Mouse (Mus musculus): ENCODE data around the gene Mre11a. TPM values are rescaled to one million over a fixed set of nuclear protein-coding genes. Genes with fewer than 3 reads are reported as not detected.

Gene Mre11a
- polyA plus RNA-seq (2012; rRNA removed; ENCODE audit: low replicate concordance): 0.69 and 1.2 TPM in 2 replicates

GRCm38 (mm10) chr9:14784039-14785002, at the start of gene Mre11a, which contains the start of gene Ankrd49:
Gene Mre11a, plus strand, starts transcription at chr9:14784654.
Gene Ankrd49, minus strand, starts transcription at chr9:14784856.

GRCm38 (mm10) chr9:14740151-14740924, 44.1 kb upstream of the Mre11a start, which contains the start of gene Piwil4:
Gene Piwil4, minus strand, starts transcription at chr9:14740733.

GRCm38 (mm10) chr9:14752001-14752522, 32.4 kb upstream of the Mre11a start, which contains the start of gene Fut4:
Gene Fut4, minus strand, starts transcription at chr9:14752393.

GRCm38 (mm10) chr9:14770803-14771471, 13.5 kb upstream of the Mre11a start, which contains the start of gene 1700012B09Rik:
Gene 1700012B09Rik, minus strand, starts transcription at chr9:14771030.

GRCm38 (mm10) chr9:14859868-14860639, 75.6 kb downstream of the Mre11a start, which contains the start of gene Gpr83:
Gene Gpr83, plus strand, starts transcription at chr9:14860210.

Other genes starting within 250 kb of the Mre11a start
- gene Amotl1, start 139.6 kb upstream of the Mre11a start, polyA plus RNA-seq (2012; rRNA removed; ENCODE audit: low replicate concordance): 4.2 and 5.7 TPM in 2 replicates
- gene Piwil4, start 43.9 kb upstream of the Mre11a start, polyA plus RNA-seq (2012; rRNA removed; ENCODE audit: low replicate concordance): 0.51 and 0.53 TPM in 2 replicates
- gene Fut4, start 32.3 kb upstream of the Mre11a start, polyA plus RNA-seq (2012; rRNA removed; ENCODE audit: low replicate concordance): 12.2 and 13.9 TPM in 2 replicates
- gene 1700012B09Rik, start 13.6 kb upstream of the Mre11a start, polyA plus RNA-seq (2012; rRNA removed; ENCODE audit: low replicate concordance): not detected in 2 replicates
- 0.43 and 1.2 TPM in 2 replicates for gene Ankrd49, start 202 bp downstream of the Mre11a start, polyA plus RNA-seq (2012; rRNA removed; ENCODE audit: low replicate concordance)
- gene Gpr83, start 75.6 kb downstream of the Mre11a start, polyA plus RNA-seq (2012; rRNA removed; ENCODE audit: low replicate concordance): 0.02 and 0.04 TPM in 2 replicates
- 0.16 and 3.8 TPM in 2 replicates for gene Izumo1r, start 119.3 kb downstream of the Mre11a start, polyA plus RNA-seq (2012; rRNA removed; ENCODE audit: low replicate concordance)